Mouse (Mus musculus) embryonic facial prominence, embryonic 14.5 days (tissue): ENCODE data around the gene Cnnm4. TPM values are rescaled to one million over a fixed set of nuclear protein-coding genes. Genes with fewer than 3 reads are reported as not detected.

Source experiments
- ATAC-seq: fragments of 200-750 bp; cut with Nextera tagmentation; 2 replicates; pipeline ENCODE4 v1.8.0; 2017; ENCODE audit warnings: low read depth, moderate number of reproducible peaks, moderate TSS enrichment
- DNase-seq: peaks from one replicate; pipeline ENCODE4 v3.0.0-alpha.2; 2015; ENCODE audit warnings: low spot score
- H3K27ac ChIP-seq: fragments of 300-500 bp; sonication (generic); replicated peaks from 2 replicates; pipeline ENCODE4 v1.5.1; 2014; ENCODE audit warnings: low read depth, mild to moderate bottlenecking, low read length, moderate library complexity
- H3K27me3 ChIP-seq: fragments of 300-500 bp; sonication (generic); replicated peaks from 2 replicates; pipeline ENCODE4 v1.6.1; 2014; ENCODE audit warnings: low read length; ENCODE audit not compliant: control insufficient read depth, insufficient read depth
- H3K36me3 ChIP-seq: fragments of 300-500 bp; sonication (generic); 2 replicates; pipeline ENCODE4 v1.6.1; 2014; ENCODE audit warnings: low read length, mixed read lengths; ENCODE audit not compliant: control insufficient read depth, insufficient read depth
- H3K4me1 ChIP-seq: fragments of 300-500 bp; sonication (generic); 2 replicates; pipeline ENCODE4 v1.6.1; 2014; ENCODE audit warnings: antibody characterized with exemption, low read length; ENCODE audit not compliant: control insufficient read depth, insufficient read depth
- H3K4me2 ChIP-seq: fragments of 300-500 bp; sonication (generic); 2 replicates; pipeline ENCODE4 v1.6.1; 2014; ENCODE audit warnings: low read depth, mild to moderate bottlenecking, low read length, moderate library complexity, mixed read lengths
- H3K4me3 ChIP-seq: fragments of 300-500 bp; sonication (generic); 2 replicates; pipeline ENCODE4 v1.5.1; 2014; ENCODE audit warnings: low read depth, mild to moderate bottlenecking, low read length
- H3K9ac ChIP-seq: fragments of 300-500 bp; sonication (generic); 2 replicates; pipeline ENCODE4 v1.6.1; 2014; ENCODE audit warnings: low read depth, mild to moderate bottlenecking, low read length, moderate library complexity, mixed read lengths
- H3K9me3 ChIP-seq: fragments of 300-500 bp; sonication (generic); 2 replicates; pipeline ENCODE4 v1.6.1; 2016; ENCODE audit warnings: low read length; ENCODE audit not compliant: control insufficient read depth
- WGBS: fragments of 180-500 bp; shearing (Covaris S2); extraction: QIAGEN DNeasy Blood & Tissue Kit; methylation state at CpG from one replicate; pipeline ENCODE4 v1.1.7; 2014; 5-methylcytosine and 5-hydroxymethylcytosine counted together
- polyA plus RNA-seq: library from polyadenylated mRNA; unstranded; fragments of >200 nt; fragmentation: Nextera tagmentation; extraction: Ambion mirVana; gene quantifications from 2 replicates; pipeline ENCODE4 v1.2.1, GENCODE M21; 2014

Cnnm4 gene
- polyA plus RNA-seq, 1 experiment from 2014 or later: 13.5 TPM

GRCm38 (mm10) chr1:36444471-36445464 lies 26.7 kb upstream of the Cnnm4 start, which contains the start of gene Lman2l:
TSS of gene Lman2l (minus strand) at chr1:36445271.
- Histone ChIP-seq H3K36me3 (peaks cover 17% of the 10 kb centered on the region; the same call in 1 of the 2 replicates), H3K9me3 (no peaks in the 10 kb centered on the region), H3K9ac (peak within 1 kb of the TSS; percentile 86), H3K27me3 (no peaks in the 10 kb centered on the region), H3K27ac (peak within 1 kb of the TSS; percentile 71), H3K4me3 (peak within 1 kb of the TSS; percentile 91), H3K4me1 (0 out of 2 replicates have a peak, but pooled peaks cover 5% of the 10 kb centered on the region), H3K4me2 (peak within 1 kb of the TSS; percentile 74)
- under 1% methylated on average over 32 of the region's 57 CpGs for WGBS
- DNase-seq: peak; percentile 99
- ATAC-seq: peak; percentile 99

GRCm38 (mm10) chr1:36445508-36445907 lies 25.9 kb upstream of the Cnnm4 start:
- peak overlapping the region; percentile 35 for H3K4me2 ChIP-seq
- H3K4me1 ChIP-seq: 0 out of 2 replicates have a peak, but pooled peaks cover 5% of the 10 kb centered on the region
- H3K36me3 ChIP-seq: peaks cover 17% of the 10 kb centered on the region; the same call in 1 of the 2 replicates
- ATAC-seq: no peak; the same call in 1 of the 2 replicates
- H3K9me3 ChIP-seq: no peaks in the 10 kb centered on the region
- WGBS: 42% methylated on average over 8 of the region's 8 CpGs
- H3K4me3 ChIP-seq: peak overlapping the region; percentile 91; the same call in 1 of the 2 replicates
- no peak overlapping the region for H3K9ac ChIP-seq
- H3K27ac ChIP-seq: peak overlapping the region; percentile 59; the same call in 1 of the 2 replicates
- no peaks in the 10 kb centered on the region for H3K27me3 ChIP-seq
- no peak for DNase-seq

- ATAC-seq: no peak
- Histone ChIP-seq H3K36me3 (peaks cover 12% of the 10 kb centered on the region; the same call in 1 of the 2 replicates), H3K4me1 (0 out of 2 replicates have a peak, but pooled peaks cover 5% of the 10 kb centered on the region), H3K27me3 (no peaks in the 10 kb centered on the region), H3K9me3 (no peaks in the 10 kb centered on the region), H3K9ac (no peak overlapping the region), H3K27ac (no peak overlapping the region), H3K4me2 (no peak overlapping the region), H3K4me3 (no peak overlapping the region)
- WGBS: 88% methylated on average over 5 of the region's 5 CpGs
- no peak for DNase-seq
These were observed 25.2 kb upstream of the Cnnm4 start for GRCm38 (mm10) chr1:36446106-36446824.

- H3K9me3 ChIP-seq: no peaks in the 10 kb centered on the region
- 0 out of 2 replicates have a peak, but pooled peaks cover 5% of the 10 kb centered on the region for H3K4me1 ChIP-seq
- 91% methylated on average over 5 of the region's 5 CpGs for WGBS
- no peak overlapping the region for H3K4me3 ChIP-seq
- no peak overlapping the region for H3K27ac ChIP-seq
- H3K36me3 ChIP-seq: peaks cover 6% of the 10 kb centered on the region; the same call in 1 of the 2 replicates
- no peak overlapping the region for H3K9ac ChIP-seq
- H3K27me3 ChIP-seq: no peaks in the 10 kb centered on the region
- no peak overlapping the region for H3K4me2 ChIP-seq
- DNase-seq (no peak), ATAC-seq (no peak)
These were observed 24.6 kb upstream of the Cnnm4 start for GRCm38 (mm10) chr1:36446841-36447240.

GRCm38 (mm10) chr1:36454055-36454815 lies 17.2 kb upstream of the Cnnm4 start:
- Histone ChIP-seq H3K4me2 (no peak overlapping the region), H3K9ac (no peak overlapping the region), H3K36me3 (no peaks in the 10 kb centered on the region), H3K4me3 (no peak overlapping the region), H3K4me1 (no peaks in the 10 kb centered on the region), H3K27me3 (no peaks in the 10 kb centered on the region), H3K27ac (no peak overlapping the region), H3K9me3 (no peaks in the 10 kb centered on the region)
- WGBS: 83% methylated on average over 6 of the region's 6 CpGs
- DNase-seq: no peak
- no peak for ATAC-seq

GRCm38 (mm10) chr1:36457388-36458014 lies 13.9 kb upstream of the Cnnm4 start:
- no peak overlapping the region for H3K27ac ChIP-seq
- WGBS: 23% methylated on average over 7 of the region's 7 CpGs
- no peaks in the 10 kb centered on the region for H3K9me3 ChIP-seq
- peak; percentile 34 for DNase-seq
- no peaks in the 10 kb centered on the region for H3K4me1 ChIP-seq
- H3K36me3 ChIP-seq: no peaks in the 10 kb centered on the region
- H3K4me3 ChIP-seq: no peak overlapping the region
- H3K27me3 ChIP-seq: no peaks in the 10 kb centered on the region
- no peak overlapping the region for H3K9ac ChIP-seq
- no peak for ATAC-seq
- no peak overlapping the region for H3K4me2 ChIP-seq

- Histone ChIP-seq H3K4me1 (no peaks in the 10 kb centered on the region), H3K9ac (no peak overlapping the region), H3K36me3 (no peaks in the 10 kb centered on the region), H3K4me2 (no peak overlapping the region), H3K27ac (no peak overlapping the region), H3K4me3 (no peak overlapping the region), H3K9me3 (no peaks in the 10 kb centered on the region), H3K27me3 (no peaks in the 10 kb centered on the region)
- ATAC-seq (no peak), DNase-seq (no peak)
- WGBS: 84% methylated on average over 5 of the region's 5 CpGs
These were observed 13.3 kb upstream of the Cnnm4 start for GRCm38 (mm10) chr1:36458169-36458568.
